Mouse (Mus musculus) heart, embryonic 15.5 days (tissue): ENCODE data around the gene Senp2. TPM values are rescaled to one million over a fixed set of nuclear protein-coding genes. Genes with fewer than 3 reads are reported as not detected.
"Not testable (repeated sequence)": the region's sequence is repeated elsewhere in the genome, so short reads cannot be mapped to it uniquely, and the experiment has no call there.

Source experiments
- ATAC-seq: fragments of 200-750 bp; cut with Nextera tagmentation; replicated peaks from 2 replicates; pipeline ENCODE4 v1.8.0; 2017; ENCODE audit warnings: low read depth, moderate TSS enrichment; ENCODE audit not compliant: insufficient number of reproducible peaks, insufficient read depth, low FRiP score
- H3K27ac ChIP-seq: fragments of 300-500 bp; sonication (generic); 2 replicates; pipeline ENCODE4 v1.5.1; 2015; ENCODE audit warnings: mild to moderate bottlenecking, inconsistent platforms
- H3K27me3 ChIP-seq: fragments of 300-500 bp; sonication (generic); 2 replicates; pipeline ENCODE4 v1.6.1; 2015; ENCODE audit warnings: inconsistent platforms
- H3K36me3 ChIP-seq: fragments of 300-500 bp; sonication (generic); 2 replicates; pipeline ENCODE4 v1.6.1; 2015; ENCODE audit warnings: mild to moderate bottlenecking, inconsistent platforms
- H3K4me1 ChIP-seq: fragments of 300-500 bp; sonication (generic); replicated peaks from 2 replicates; pipeline ENCODE4 v1.6.1; 2015; ENCODE audit warnings: inconsistent platforms
- H3K4me2 ChIP-seq: fragments of 300-500 bp; sonication (generic); 2 replicates; pipeline ENCODE4 v1.6.1; 2015; ENCODE audit warnings: inconsistent platforms, mild to moderate bottlenecking, moderate library complexity
- H3K4me3 ChIP-seq: fragments of 300-500 bp; sonication (generic); 2 replicates; pipeline ENCODE4 v1.5.1; 2015; ENCODE audit warnings: mild to moderate bottlenecking, inconsistent platforms
- H3K9ac ChIP-seq: fragments of 300-500 bp; sonication (generic); 2 replicates; pipeline ENCODE4 v1.6.1; 2015; ENCODE audit warnings: mild to moderate bottlenecking, inconsistent platforms
- H3K9me3 ChIP-seq: fragments of 300-500 bp; sonication (generic); replicated peaks from 2 replicates; pipeline ENCODE4 v1.6.1; 2016; ENCODE audit warnings: inconsistent platforms
- WGBS: fragments of 180-500 bp; shearing (Covaris S2); methylation state at CpG from one replicate; pipeline ENCODE4 v1.1.7; 2015; ENCODE audit warnings: mixed read lengths; 5-methylcytosine and 5-hydroxymethylcytosine counted together
- polyA plus RNA-seq: library from polyadenylated mRNA; unstranded; fragments of >200 nt; fragmentation: Nextera tagmentation; extraction: Ambion mirVana; gene quantifications from 2 replicates; pipeline ENCODE4 v1.2.1, GENCODE M21; 2015

Senp2 gene
- polyA plus RNA-seq, 1 experiment from 2014 or later, result 22.1 TPM

- H3K27me3 ChIP-seq, H3K9me3 ChIP-seq, H3K4me1 ChIP-seq, H3K27ac ChIP-seq, ATAC-seq, H3K4me3 ChIP-seq, H3K4me2 ChIP-seq, H3K36me3 ChIP-seq, H3K9ac ChIP-seq: not testable (repeated sequence)
These were observed 18.4 kb upstream of the Senp2 start for GRCm38 (mm10) chr16:21990893-21991292.

- Histone ChIP-seq H3K4me3 (no peak overlapping the region), H3K4me2 (no peak overlapping the region), H3K9me3 (no peaks in the 10 kb centered on the region), H3K4me1 (peaks cover 8% of the 10 kb centered on the region), H3K9ac (no peak overlapping the region), H3K27ac (no peak overlapping the region), H3K27me3 (no peaks in the 10 kb centered on the region), H3K36me3 (no peaks in the 10 kb centered on the region)
- 85% methylated on average over 2 of the region's 2 CpGs for WGBS
- ATAC-seq, result no peak
These were observed 17.5 kb upstream of the Senp2 start for GRCm38 (mm10) chr16:21991774-21992173.

GRCm38 (mm10) chr16:21995304-21995703 is 14.0 kb upstream of the Senp2 start, which contains the start of gene Liph:
TSS of gene Liph (minus strand) at chr16:21995663.
- Histone ChIP-seq H3K36me3 (no peaks in the 10 kb centered on the region), H3K4me3 (peak within 1 kb of the TSS; percentile 13), H3K4me1 (peaks cover 11% of the 10 kb centered on the region), H3K9me3 (no peaks in the 10 kb centered on the region), H3K9ac (no peak within 1 kb of the TSS), H3K27ac (no peak within 1 kb of the TSS; the same call in 1 of the 2 replicates), H3K27me3 (no peaks in the 10 kb centered on the region), H3K4me2 (peak within 1 kb of the TSS; percentile 46)
- 20% methylated on average over 16 of the region's 16 CpGs for WGBS
- ATAC-seq, result no peak

GRCm38 (mm10) chr16:21996402-21996801 is 12.9 kb upstream of the Senp2 start:
- Histone ChIP-seq H3K4me2 (no peak overlapping the region), H3K9me3 (no peaks in the 10 kb centered on the region), H3K4me1 (peaks cover 11% of the 10 kb centered on the region), H3K4me3 (no peak overlapping the region), H3K27ac (no peak overlapping the region; the same call in 1 of the 2 replicates), H3K36me3 (no peaks in the 10 kb centered on the region), H3K27me3 (no peaks in the 10 kb centered on the region), H3K9ac (no peak overlapping the region)
- WGBS, result 32% methylated on average over 4 of the region's 4 CpGs
- no peak for ATAC-seq

GRCm38 (mm10) chr16:21996881-21997641 is 12.2 kb upstream of the Senp2 start:
- Histone ChIP-seq H3K9ac (no peak overlapping the region), H3K4me1 (peaks cover 11% of the 10 kb centered on the region), H3K9me3 (no peaks in the 10 kb centered on the region), H3K4me3 (no peak overlapping the region), H3K4me2 (no peak overlapping the region), H3K27me3 (no peaks in the 10 kb centered on the region), H3K27ac (no peak overlapping the region), H3K36me3 (no peaks in the 10 kb centered on the region)
- WGBS, result 29% methylated on average over 5 of the region's 5 CpGs
- ATAC-seq, result no peak

GRCm38 (mm10) chr16:21998061-21998460 is 11.2 kb upstream of the Senp2 start:
- H3K27me3 ChIP-seq, result no peaks in the 10 kb centered on the region
- H3K27ac ChIP-seq, result no peak overlapping the region
- no peak overlapping the region for H3K4me2 ChIP-seq
- ATAC-seq, result no peak
- 76% methylated on average over 5 of the region's 5 CpGs for WGBS
- H3K9me3 ChIP-seq, result no peaks in the 10 kb centered on the region
- H3K4me3 ChIP-seq, result no peak overlapping the region
- peaks cover 11% of the 10 kb centered on the region for H3K4me1 ChIP-seq
- H3K36me3 ChIP-seq, result no peaks in the 10 kb centered on the region
- H3K9ac ChIP-seq, result no peak overlapping the region

- Histone ChIP-seq H3K27ac (no peak overlapping the region), H3K36me3 (no peaks in the 10 kb centered on the region), H3K9me3 (no peaks in the 10 kb centered on the region), H3K4me2 (no peak overlapping the region), H3K4me1 (peaks cover 11% of the 10 kb centered on the region), H3K27me3 (no peaks in the 10 kb centered on the region), H3K9ac (no peak overlapping the region), H3K4me3 (no peak overlapping the region)
- WGBS, result 79% methylated on average over 4 of the region's 4 CpGs
- ATAC-seq, result no peak
These were observed 9.2 kb upstream of the Senp2 start for GRCm38 (mm10) chr16:21999941-22000690.

GRCm38 (mm10) chr16:22001172-22001571 is 8.1 kb upstream of the Senp2 start:
- Histone ChIP-seq H3K9ac (no peak overlapping the region), H3K27me3 (no peaks in the 10 kb centered on the region), H3K9me3 (no peaks in the 10 kb centered on the region), H3K27ac (no peak overlapping the region), H3K4me3 (no peak overlapping the region), H3K4me1 (peaks cover 8% of the 10 kb centered on the region), H3K4me2 (no peak overlapping the region), H3K36me3 (no peaks in the 10 kb centered on the region)
- ATAC-seq, result no peak
- 59% methylated on average over 4 of the region's 4 CpGs for WGBS

GRCm38 (mm10) chr16:22001606-22002005 is 7.7 kb upstream of the Senp2 start:
- Histone ChIP-seq H3K27me3 (no peaks in the 10 kb centered on the region), H3K4me1 (peaks cover 5% of the 10 kb centered on the region)

GRCm38 (mm10) chr16:22009596-22009995 is 312 bp downstream of the Senp2 start:
- H3K4me2 ChIP-seq, result peak overlapping the region; percentile 73
- H3K27me3 ChIP-seq, result no peaks in the 10 kb centered on the region
- 0 out of 2 replicates have a peak, but pooled peaks cover 3% of the 10 kb centered on the region for H3K36me3 ChIP-seq
- H3K9me3 ChIP-seq, result no peaks in the 10 kb centered on the region
- H3K4me3 ChIP-seq, result peak overlapping the region; percentile 89
- peaks cover 14% of the 10 kb centered on the region for H3K4me1 ChIP-seq
- peak overlapping the region; percentile 90 for H3K9ac ChIP-seq
- WGBS, result under 1% methylated on average over 51 of the region's 51 CpGs
- peak; percentile 65 for ATAC-seq
- peak overlapping the region; percentile 80 for H3K27ac ChIP-seq

More at GRCm38 (mm10) chr16:22001606-22002005, 7.7 kb upstream of the Senp2 start:
- ATAC-seq, result no peak
- Histone ChIP-seq H3K9me3 (no peaks in the 10 kb centered on the region), H3K27ac (no peak overlapping the region), H3K4me2 (no peak overlapping the region), H3K4me3 (no peak overlapping the region), H3K9ac (no peak overlapping the region), H3K36me3 (no peaks in the 10 kb centered on the region)
- 61% methylated on average over 3 of the region's 3 CpGs for WGBS

GRCm38 (mm10) chr16:22015569-22015968 is 6.3 kb downstream of the Senp2 start:
- Histone ChIP-seq H3K27ac (no peak overlapping the region), H3K4me3 (no peak overlapping the region), H3K4me2 (no peak overlapping the region), H3K9me3 (no peaks in the 10 kb centered on the region), H3K4me1 (peaks cover 6% of the 10 kb centered on the region), H3K36me3 (peaks cover 44% of the 10 kb centered on the region), H3K27me3 (no peaks in the 10 kb centered on the region), H3K9ac (no peak overlapping the region)
- 79% methylated on average over 1 of the region's 1 CpGs for WGBS
- ATAC-seq, result no peak
